Mouse (Mus musculus) left cerebral cortex, postnatal 10 days (tissue): ENCODE results near the gene Hs3st6. TPM values are rescaled to one million over a fixed set of nuclear protein-coding genes. Genes with fewer than 3 reads are reported as not detected.

Source experiments
- DNase-seq, 2 experiments: peaks; one replicate each; pipeline ENCODE4 v3.0.0; 2021 to 2022; ENCODE audit warnings: low spot score in 2 of 2, mixed read lengths in 1 of 2; ENCODE audit errors: extremely low spot score in 1 of 2
- intact Hi-C: fragments of 180-260 bp; cut with DNase I; formaldehyde crosslinking; loops from one replicate; pipeline ENCODE4 v1.15.1; 2025
- total RNA-seq, 2 experiments: library from RNA; stranded (reverse); gene quantifications; 2 replicates each; pipeline ENCODE4 v1.2.3; 2021

Hs3st6 gene
- total RNA-seq, 2 experiments from 2014 or later, result 0.49 TPM; not detected in 1

GRCm38 (mm10) chr17:24725637-24726390 is 27.0 kb upstream of the Hs3st6 start:
- DNase-seq, result no peak
- intact Hi-C loops, result no loop called here

GRCm38 (mm10) chr17:24727618-24728017 is 25.2 kb upstream of the Hs3st6 start, which contains the start of gene Rpl3l:
Rpl3l (plus strand) TSS chr17:24727820.
- DNase-seq, result no peak
- intact Hi-C loops, result no loop called here

GRCm38 (mm10) chr17:24728184-24728583 is 24.6 kb upstream of the Hs3st6 start:
- intact Hi-C loops, result no loop called here
- no peak for DNase-seq

- DNase-seq, result no peak
- intact Hi-C loops, result no loop called here
Measured at GRCm38 (mm10) chr17:24729067-24729466, 23.7 kb upstream of the Hs3st6 start.

- intact Hi-C loops, result no loop called here
- DNase-seq, result no peak
Measured at GRCm38 (mm10) chr17:24730787-24731186, 22.0 kb upstream of the Hs3st6 start.

GRCm38 (mm10) chr17:24732233-24732935 is 20.4 kb upstream of the Hs3st6 start:
- intact Hi-C loops, result no loop called here

GRCm38 (mm10) chr17:24733434-24734050 is 19.2 kb upstream of the Hs3st6 start:
- intact Hi-C loops, result no loop called here
- no peak for DNase-seq

More at GRCm38 (mm10) chr17:24732233-24732935, 20.4 kb upstream of the Hs3st6 start:
- no peak for DNase-seq

- intact Hi-C loops, result no loop called here
- no peak for DNase-seq
Measured at GRCm38 (mm10) chr17:24734513-24734912, 18.3 kb upstream of the Hs3st6 start.

GRCm38 (mm10) chr17:24735446-24735845 is 17.3 kb upstream of the Hs3st6 start:
- DNase-seq, result no peak
- intact Hi-C loops, result loop anchor here (5.0 kb wide), 1 partner anchor 147 kb away; no protein-coding TSS in a partner anchor

GRCm38 (mm10) chr17:24736330-24737051 is 16.3 kb upstream of the Hs3st6 start, which contains the start of gene Msrb1:
Msrb1 (plus strand) TSS chr17:24736642.
- peak; percentile 91 to 97 for DNase-seq
- intact Hi-C loops, result loop anchor here (5.0 kb wide), 1 partner anchor 146 kb away; no protein-coding TSS in a partner anchor

GRCm38 (mm10) chr17:24737135-24737810 is 15.5 kb upstream of the Hs3st6 start:
- DNase-seq, result no peak
- intact Hi-C loops, result loop anchor here (5.0 kb wide), 1 partner anchor 145 kb away; no protein-coding TSS in a partner anchor

- DNase-seq, result no peak
Measured at GRCm38 (mm10) chr17:24738238-24738637, 14.6 kb upstream of the Hs3st6 start.

GRCm38 (mm10) chr17:24739926-24740325 is 12.9 kb upstream of the Hs3st6 start:
- intact Hi-C loops, result loop anchor here (5.0 kb wide), 1 partner anchor 142 kb away; no protein-coding TSS in a partner anchor
- no peak for DNase-seq

More at GRCm38 (mm10) chr17:24738238-24738637, 14.6 kb upstream of the Hs3st6 start:
- intact Hi-C loops, result loop anchor here (5.0 kb wide), 1 partner anchor 144 kb away; no protein-coding TSS in a partner anchor

GRCm38 (mm10) chr17:24742307-24742706 is 10.5 kb upstream of the Hs3st6 start:
- DNase-seq, result no peak
- intact Hi-C loops, result no loop called here

GRCm38 (mm10) chr17:24743896-24744295 is 8.9 kb upstream of the Hs3st6 start:
- intact Hi-C loops, result loop anchor here (2.0 kb wide), 1 partner anchor 73 kb away; no protein-coding TSS in a partner anchor
- no peak for DNase-seq

- intact Hi-C loops, result loop anchor here (2.0 kb wide), 1 partner anchor 72 kb away; no protein-coding TSS in a partner anchor
- no peak for DNase-seq
Measured at GRCm38 (mm10) chr17:24744381-24744780, 8.4 kb upstream of the Hs3st6 start.

- intact Hi-C loops, result loop anchor here (2.0 kb wide), 1 partner anchor 71 kb away; no protein-coding TSS in a partner anchor
- DNase-seq, result peak; percentile 79 to 85
Measured at GRCm38 (mm10) chr17:24745526-24746497, 7.0 kb upstream of the Hs3st6 start.
